Mouse (Mus musculus) right cerebral cortex, postnatal 25 days (tissue): ENCODE measurements around the gene Ang2.
"Not testable (repeated sequence)": the region's sequence is repeated elsewhere in the genome, so short reads cannot be mapped to it uniquely, and the experiment has no call there.

Experiments
- DNase-seq: peaks from one replicate; pipeline ENCODE4 v3.0.0; 2022

Gene Ang2

GRCm38 (mm10) chr14:51199098-51200023 lies at the start of gene Ang2:
Ang2 (minus strand) TSS chr14:51199148.
- DNase-seq, result no peak

GRCm38 (mm10) chr14:51247736-51248135 lies 48.8 kb upstream of the Ang2 start:
- no peak for DNase-seq

GRCm38 (mm10) chr14:51240899-51241298 lies 42.0 kb upstream of the Ang2 start:
- DNase-seq, result no peak

- not testable (repeated sequence) for DNase-seq
These were observed 38.5 kb upstream of the Ang2 start for GRCm38 (mm10) chr14:51237488-51237887.

- not testable (repeated sequence) for DNase-seq
These were observed 30.7 kb upstream of the Ang2 start for GRCm38 (mm10) chr14:51229657-51230056.

- DNase-seq, result not testable (repeated sequence)
These were observed 21.1 kb upstream of the Ang2 start for GRCm38 (mm10) chr14:51220075-51220474.

- DNase-seq, result no peak
These were observed 4.2 kb upstream of the Ang2 start, which contains the start of gene Ear14 for GRCm38 (mm10) chr14:51203115-51203514. Ear14 (plus strand) TSS chr14:51203391.

- no peak for DNase-seq
These were observed 1.5 kb upstream of the Ang2 start for GRCm38 (mm10) chr14:51200466-51200865.

- no peak for DNase-seq
These were observed 1.1 kb upstream of the Ang2 start for GRCm38 (mm10) chr14:51200054-51200453.

- no peak for DNase-seq
These were observed 3.3 kb downstream of the Ang2 start for GRCm38 (mm10) chr14:51195681-51196080.

GRCm38 (mm10) chr14:51181051-51181450 lies 17.9 kb downstream of the Ang2 start:
- not testable (repeated sequence) for DNase-seq

- no peak for DNase-seq
These were observed 25.1 kb downstream of the Ang2 start for GRCm38 (mm10) chr14:51173843-51174242.

- DNase-seq, result peak; percentile 23
These were observed 26.0 kb downstream of the Ang2 start for GRCm38 (mm10) chr14:51172947-51173346.

- DNase-seq, result peak; percentile 19
These were observed 26.7 kb downstream of the Ang2 start for GRCm38 (mm10) chr14:51172095-51172865.

- no peak for DNase-seq
These were observed 32.9 kb downstream of the Ang2 start for GRCm38 (mm10) chr14:51166068-51166467.

GRCm38 (mm10) chr14:51165435-51165834 lies 33.5 kb downstream of the Ang2 start:
- no peak for DNase-seq

GRCm38 (mm10) chr14:51163323-51163722 lies 35.6 kb downstream of the Ang2 start:
- not testable (repeated sequence) for DNase-seq

GRCm38 (mm10) chr14:51161976-51162375 lies 37.0 kb downstream of the Ang2 start, which contains the start of gene Rnase2b:
Rnase2b (plus strand) TSS chr14:51162260.
- not testable (repeated sequence) for DNase-seq

GRCm38 (mm10) chr14:51157072-51157471 lies 41.9 kb downstream of the Ang2 start:
- no peak for DNase-seq

- DNase-seq, result no peak
These were observed 42.2 kb downstream of the Ang2 start for GRCm38 (mm10) chr14:51156736-51157068.

- no peak for DNase-seq
These were observed 42.8 kb downstream of the Ang2 start for GRCm38 (mm10) chr14:51156056-51156735.

GRCm38 (mm10) chr14:51152249-51152870 lies 46.6 kb downstream of the Ang2 start:
- DNase-seq, result no peak
